Mouse (Mus musculus): ENCODE data around the gene Olfr298.

DNA sequence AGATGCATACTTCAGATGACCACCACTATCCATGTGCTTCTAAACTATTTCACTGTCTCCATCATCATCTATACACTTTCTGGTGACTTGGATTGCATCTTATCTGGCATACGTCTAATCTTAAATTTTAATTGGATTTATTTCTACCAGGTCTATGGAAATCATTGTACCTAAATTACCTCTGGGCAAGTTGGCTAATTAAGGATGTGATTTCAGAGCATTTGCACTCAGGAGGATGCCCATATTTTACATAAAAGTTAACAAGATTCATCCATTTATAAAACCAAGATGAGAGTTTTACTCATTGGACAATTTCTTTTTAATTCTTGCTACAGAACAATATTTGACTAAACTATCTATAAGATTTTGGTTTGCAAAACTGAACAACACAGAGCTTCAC, 32.7 kb downstream of the Olfr298 start, which contains the start of gene Olfr299:
- TF ChIP-seq GATA1 (IDR thresholded peaks at IDR 0.05; ENCODE audit: borderline replicate concordance, low read length): no peak
- TF ChIP-seq FLI1 (IDR thresholded peaks at IDR 0.05; ENCODE audit: low read length): no peak

Measured in megakaryocyte, embryonic 14.5 days (primary cell).